Mouse (Mus musculus): ENCODE data around the gene Ankrd1. TPM values are rescaled to one million over a fixed set of nuclear protein-coding genes. Genes with fewer than 3 reads are reported as not detected.

Ankrd1 gene
- polyA plus RNA-seq, 1 experiment from 2014 or later, result 0.35 TPM

DNA sequence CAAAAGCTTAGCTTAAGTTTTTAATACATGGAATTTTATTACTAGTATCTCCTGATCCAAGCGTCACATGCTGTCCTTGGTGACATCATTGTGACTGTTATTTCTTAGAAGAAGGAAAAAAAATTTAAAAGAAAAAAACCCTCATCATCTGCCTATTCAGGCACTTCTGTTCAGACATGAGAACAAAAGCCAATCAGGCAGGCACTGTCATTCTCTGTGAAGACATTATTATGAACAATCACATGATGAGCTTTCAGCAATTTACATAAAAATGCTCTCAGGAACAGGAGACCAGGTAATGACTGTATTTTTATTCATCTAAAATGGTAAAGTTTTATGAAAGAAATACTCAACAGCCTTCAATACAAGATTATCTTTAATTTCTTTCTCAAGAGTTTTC lies 21.6 kb downstream of the Ankrd1 start:
- 95% methylated on average over 1 of the region's 1 CpGs for WGBS
- Histone ChIP-seq H3K27ac (ENCODE audit: low read length) (no peak overlapping the region), H3K9me3 (ENCODE audit: control insufficient read depth, low read depth, low read length) (no peaks in the 10 kb centered on the region), H3K36me3 (ENCODE audit: control insufficient read depth, insufficient read depth, low read length) (peaks cover 38% of the 10 kb centered on the region), H3K4me1 (ENCODE audit: control insufficient read depth, insufficient read depth, low read length) (no peaks in the 10 kb centered on the region), H3K4me3 (ENCODE audit: low read depth, low read length) (no peak overlapping the region), H3K27me3 (ENCODE audit: control insufficient read depth, insufficient read depth, low read length) (no peaks in the 10 kb centered on the region), H3K4me2 (replicated peaks; ENCODE audit: low read depth, low read length) (no peak overlapping the region), H3K9ac (replicated peaks; ENCODE audit: low read depth, low read length) (no peak overlapping the region)
- ATAC-seq (ENCODE audit: insufficient number of reproducible peaks, insufficient read depth, low FRiP score, low read depth), result no peak

DNA sequence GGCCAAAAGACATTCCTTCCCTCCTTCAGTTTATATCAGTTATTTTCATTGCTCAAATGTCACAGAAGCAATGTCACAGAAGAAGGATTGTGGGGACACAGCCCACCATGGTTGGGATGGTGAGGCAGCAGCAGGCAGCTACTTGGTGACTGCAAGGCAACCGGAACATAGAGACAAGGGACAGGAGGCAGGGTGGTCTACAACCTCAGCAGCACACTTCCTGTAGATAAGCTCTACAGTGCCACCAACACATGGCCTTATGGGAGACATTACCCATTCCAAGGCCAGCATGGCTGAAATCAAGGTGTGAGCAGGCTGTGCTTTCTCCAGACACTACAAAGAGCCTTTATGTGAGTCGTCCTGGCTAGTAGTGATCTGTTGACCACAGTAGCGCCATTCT lies 22.7 kb downstream of the Ankrd1 start:
- no peak overlapping the region for H3K9ac ChIP-seq (replicated peaks; ENCODE audit: low read depth, low read length)
- H3K9me3 ChIP-seq (ENCODE audit: control insufficient read depth, low read depth, low read length), result no peaks in the 10 kb centered on the region
- H3K4me3 ChIP-seq (ENCODE audit: low read depth, low read length), result no peak overlapping the region
- H3K36me3 ChIP-seq (ENCODE audit: control insufficient read depth, insufficient read depth, low read length), result peaks cover 34% of the 10 kb centered on the region
- 91% methylated on average over 3 of the region's 3 CpGs for WGBS
- H3K27ac ChIP-seq (ENCODE audit: low read length), result no peak overlapping the region
- no peak overlapping the region for H3K4me2 ChIP-seq (replicated peaks; ENCODE audit: low read depth, low read length)
- no peak for ATAC-seq (ENCODE audit: insufficient number of reproducible peaks, insufficient read depth, low FRiP score, low read depth)
- no peaks in the 10 kb centered on the region for H3K27me3 ChIP-seq (ENCODE audit: control insufficient read depth, insufficient read depth, low read length)
- H3K4me1 ChIP-seq (ENCODE audit: control insufficient read depth, insufficient read depth, low read length), result no peaks in the 10 kb centered on the region

DNA sequence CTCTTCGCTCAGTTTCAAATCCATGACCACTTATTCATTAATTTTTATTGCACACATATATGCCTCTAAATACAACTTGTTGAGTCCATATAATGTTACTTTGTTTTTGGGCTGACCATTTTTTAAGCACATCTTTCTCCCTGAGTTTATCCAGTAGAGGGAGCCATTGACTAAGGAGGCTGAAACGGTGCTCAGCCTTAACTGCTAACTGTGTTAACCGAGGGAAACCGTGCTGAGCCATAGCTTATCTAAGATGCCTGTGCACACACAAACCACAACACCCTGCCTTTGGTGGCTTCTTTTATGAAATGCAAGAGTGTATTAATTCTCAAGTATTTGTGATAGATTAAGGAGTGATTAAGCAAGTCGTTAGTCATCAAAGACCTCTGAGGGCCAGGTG lies 29.1 kb downstream of the Ankrd1 start:
- ATAC-seq (ENCODE audit: insufficient number of reproducible peaks, insufficient read depth, low FRiP score, low read depth), result no peak
- Histone ChIP-seq H3K4me1 (ENCODE audit: control insufficient read depth, insufficient read depth, low read length) (no peaks in the 10 kb centered on the region), H3K9ac (replicated peaks; ENCODE audit: low read depth, low read length) (no peak overlapping the region), H3K27ac (ENCODE audit: low read length) (no peak overlapping the region), H3K36me3 (ENCODE audit: control insufficient read depth, insufficient read depth, low read length) (peaks cover 22% of the 10 kb centered on the region), H3K27me3 (ENCODE audit: control insufficient read depth, insufficient read depth, low read length) (no peaks in the 10 kb centered on the region), H3K9me3 (ENCODE audit: control insufficient read depth, low read depth, low read length) (no peaks in the 10 kb centered on the region), H3K4me3 (ENCODE audit: low read depth, low read length) (no peak overlapping the region), H3K4me2 (replicated peaks; ENCODE audit: low read depth, low read length) (no peak overlapping the region)
- 48% methylated on average over 5 of the region's 5 CpGs for WGBS

DNA sequence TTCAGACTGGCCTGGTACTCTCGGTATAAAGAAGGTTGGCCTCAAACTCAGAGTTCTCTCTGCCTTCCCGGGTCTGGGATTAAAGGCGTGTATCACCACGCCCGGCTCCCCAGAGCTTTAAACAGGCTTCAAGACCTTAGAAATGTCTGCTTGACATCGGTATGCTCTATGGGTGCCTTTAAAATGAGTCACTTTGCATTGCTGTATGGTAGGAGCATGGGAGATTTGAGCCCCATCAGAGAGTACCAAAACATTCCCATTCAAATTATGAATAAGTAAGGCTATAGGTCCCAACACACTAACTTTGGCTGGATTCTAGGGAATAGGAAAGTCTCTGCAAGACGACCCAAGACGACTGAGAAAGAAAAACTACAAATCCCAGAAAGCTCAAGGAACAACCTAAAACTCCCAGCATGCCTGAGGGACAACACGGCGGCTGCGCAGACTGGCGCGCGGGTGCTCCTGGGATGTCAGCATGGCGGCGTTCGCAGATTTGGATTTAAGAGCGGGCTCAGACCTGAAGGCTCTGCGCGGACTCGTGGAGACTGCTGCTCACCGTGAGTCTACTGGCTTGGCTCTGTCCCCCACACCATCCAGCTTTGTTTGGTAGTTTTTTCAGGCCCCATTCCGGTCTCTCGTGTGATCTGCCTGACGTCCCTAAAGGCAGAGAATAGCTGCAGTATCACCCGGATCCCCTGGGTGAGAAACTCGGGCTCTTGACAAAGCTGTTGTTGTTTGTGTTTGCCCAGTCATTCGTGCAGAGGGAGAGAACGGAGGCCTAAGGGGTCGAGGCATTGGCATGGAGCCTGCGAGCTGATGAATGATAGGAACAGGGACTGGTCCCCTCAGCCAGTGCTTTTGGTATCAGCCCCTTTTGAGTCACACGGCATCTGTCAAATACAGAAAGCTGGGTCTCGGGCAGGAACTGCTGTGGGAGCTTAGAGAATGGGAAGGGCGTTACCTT lies 36.4 kb downstream of the Ankrd1 start, which contains the start of gene Rpp30:
Gene Rpp30, plus strand, starts transcription at position 455 of the 964 bp plus-strand sequence.
- peak within 1 kb of the TSS; percentile 64 for H3K4me2 ChIP-seq (replicated peaks; ENCODE audit: low read depth, low read length)
- no peaks in the 10 kb centered on the region for H3K27me3 ChIP-seq (ENCODE audit: control insufficient read depth, insufficient read depth, low read length)
- H3K9me3 ChIP-seq (ENCODE audit: control insufficient read depth, low read depth, low read length), result no peaks in the 10 kb centered on the region
- H3K9ac ChIP-seq (replicated peaks; ENCODE audit: low read depth, low read length), result peak within 1 kb of the TSS; percentile 79
- H3K4me3 ChIP-seq (ENCODE audit: low read depth, low read length), result peak within 1 kb of the TSS; percentile 91
- ATAC-seq (ENCODE audit: insufficient number of reproducible peaks, insufficient read depth, low FRiP score, low read depth), result peak; percentile 94
- peaks cover 3% of the 10 kb centered on the region; the same call in 1 of the 2 replicates for H3K36me3 ChIP-seq (ENCODE audit: control insufficient read depth, insufficient read depth, low read length)
- 2% methylated on average over 34 of the region's 34 CpGs for WGBS
- peaks cover 6% of the 10 kb centered on the region; the same call in 1 of the 2 replicates for H3K4me1 ChIP-seq (ENCODE audit: control insufficient read depth, insufficient read depth, low read length)
- no peak within 1 kb of the TSS for H3K27ac ChIP-seq (ENCODE audit: low read length)

DNA sequence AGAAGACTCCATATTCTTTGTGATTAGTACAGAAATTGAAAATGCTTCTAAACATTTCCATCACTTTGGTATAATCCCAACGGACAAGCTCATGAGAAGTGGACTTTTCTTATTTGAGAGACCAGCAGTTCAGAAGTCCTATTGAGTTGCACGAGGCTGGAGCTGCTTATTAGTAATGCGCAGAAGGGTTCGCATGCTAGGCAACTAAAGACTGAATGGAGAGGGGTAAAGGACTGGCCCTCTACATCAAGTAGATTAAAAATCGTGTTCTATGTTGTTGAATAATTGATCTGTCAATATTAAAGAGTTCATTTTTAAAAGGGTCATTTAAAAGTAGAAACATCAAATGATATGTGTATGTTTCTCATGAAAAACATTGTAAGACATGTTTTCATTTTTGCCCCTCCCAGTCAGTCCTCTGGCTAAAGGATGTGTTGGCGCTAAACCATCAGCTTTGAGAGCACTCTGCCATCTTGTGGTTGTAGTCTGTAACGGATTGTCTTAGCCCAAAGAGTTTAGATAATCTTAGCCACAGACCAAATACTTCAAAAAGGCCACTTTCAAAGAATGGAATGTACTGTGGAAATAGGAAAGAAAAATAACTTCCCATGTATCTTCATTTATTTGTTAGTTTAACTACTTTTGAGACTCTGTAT lies 37.2 kb downstream of the Ankrd1 start:
- ATAC-seq (ENCODE audit: insufficient number of reproducible peaks, insufficient read depth, low FRiP score, low read depth), result peak; percentile 47; the same call in 1 of the 2 replicates
- no peaks in the 10 kb centered on the region for H3K27me3 ChIP-seq (ENCODE audit: control insufficient read depth, insufficient read depth, low read length)
- no peak overlapping the region for H3K27ac ChIP-seq (ENCODE audit: low read length)
- 44% methylated on average over 7 of the region's 7 CpGs for WGBS
- no peaks in the 10 kb centered on the region for H3K9me3 ChIP-seq (ENCODE audit: control insufficient read depth, low read depth, low read length)
- H3K4me1 ChIP-seq (ENCODE audit: control insufficient read depth, insufficient read depth, low read length), result peaks cover 6% of the 10 kb centered on the region; the same call in 1 of the 2 replicates
- H3K9ac ChIP-seq (replicated peaks; ENCODE audit: low read depth, low read length), result no peak overlapping the region
- no peaks in the 10 kb centered on the region for H3K36me3 ChIP-seq (ENCODE audit: control insufficient read depth, insufficient read depth, low read length)
- peak overlapping the region; percentile 91 for H3K4me3 ChIP-seq (ENCODE audit: low read depth, low read length)
- peak overlapping the region; percentile 64 for H3K4me2 ChIP-seq (replicated peaks; ENCODE audit: low read depth, low read length)

DNA sequence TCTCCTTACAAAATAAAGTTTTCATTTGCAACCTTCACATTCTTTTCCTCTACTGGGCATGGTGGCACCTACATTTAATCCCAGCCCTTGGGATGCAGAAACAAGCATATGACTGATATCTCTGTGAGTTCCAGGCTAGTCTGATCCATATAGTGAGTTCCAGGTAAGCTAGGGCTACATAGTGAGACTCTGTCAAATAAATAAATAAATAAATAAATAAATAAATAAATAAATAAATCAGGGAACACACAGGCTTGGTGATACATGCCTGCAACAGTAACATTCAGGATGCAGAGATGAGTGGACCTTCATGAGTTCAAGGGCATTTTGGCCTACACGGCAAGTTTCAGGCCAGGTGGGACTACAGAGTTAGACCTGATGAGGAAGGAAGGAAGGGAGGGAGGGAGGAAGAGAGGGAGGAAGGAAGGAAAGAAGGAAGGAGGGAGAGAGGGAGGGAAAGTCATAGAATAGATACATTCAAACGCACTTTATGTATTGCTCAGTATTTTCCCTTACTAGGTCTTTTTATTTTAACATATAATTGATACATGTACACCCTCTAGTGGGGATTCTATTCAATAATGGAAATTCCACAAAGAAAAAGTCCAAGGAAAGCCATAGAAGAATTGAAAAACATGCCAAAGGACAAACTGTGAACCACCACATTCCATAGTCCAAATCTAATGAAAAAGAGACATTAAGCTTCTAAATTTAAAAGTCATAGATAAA lies 56.9 kb downstream of the Ankrd1 start:
- Histone ChIP-seq H3K9me3 (ENCODE audit: control insufficient read depth, low read depth, low read length) (no peaks in the 10 kb centered on the region), H3K27me3 (ENCODE audit: control insufficient read depth, insufficient read depth, low read length) (no peaks in the 10 kb centered on the region), H3K27ac (ENCODE audit: low read length) (no peak overlapping the region), H3K36me3 (ENCODE audit: control insufficient read depth, insufficient read depth, low read length) (no peaks in the 10 kb centered on the region), H3K4me2 (replicated peaks; ENCODE audit: low read depth, low read length) (no peak overlapping the region), H3K4me3 (ENCODE audit: low read depth, low read length) (no peak overlapping the region), H3K4me1 (ENCODE audit: control insufficient read depth, insufficient read depth, low read length) (no peaks in the 10 kb centered on the region), H3K9ac (replicated peaks; ENCODE audit: low read depth, low read length) (no peak overlapping the region)
- WGBS, result 68% methylated on average over 2 of the region's 2 CpGs
- ATAC-seq (ENCODE audit: insufficient number of reproducible peaks, insufficient read depth, low FRiP score, low read depth), result no peak

Other genes with a start within 250 kb of the Ankrd1 start
- gene Htr7, start 62.6 kb downstream of the Ankrd1 start, polyA plus RNA-seq (2014; fragmentation: Nextera tagmentation; extraction: Ambion mirVana), result 0.08 TPM in 1 of 2 replicates, not detected in the other
- gene Rpp30, start 36.4 kb downstream of the Ankrd1 start, polyA plus RNA-seq (2014; fragmentation: Nextera tagmentation; extraction: Ambion mirVana), result 68.7 and 73.7 TPM in 2 replicates
- gene Pcgf5, start 228.2 kb upstream of the Ankrd1 start, polyA plus RNA-seq (2014; fragmentation: Nextera tagmentation; extraction: Ambion mirVana), result 10.2 and 13.0 TPM in 2 replicates